Mouse (Mus musculus): ENCODE results near the gene Rplp2. TPM values are rescaled to one million over a fixed set of nuclear protein-coding genes. Genes with fewer than 3 reads are reported as not detected.
"Not testable (repeated sequence)": the region's sequence is repeated elsewhere in the genome, so short reads cannot be mapped to it uniquely, and the experiment has no call there.

Rplp2 gene
- polyA plus RNA-seq, 1 experiment = 2,328 TPM

DNA sequence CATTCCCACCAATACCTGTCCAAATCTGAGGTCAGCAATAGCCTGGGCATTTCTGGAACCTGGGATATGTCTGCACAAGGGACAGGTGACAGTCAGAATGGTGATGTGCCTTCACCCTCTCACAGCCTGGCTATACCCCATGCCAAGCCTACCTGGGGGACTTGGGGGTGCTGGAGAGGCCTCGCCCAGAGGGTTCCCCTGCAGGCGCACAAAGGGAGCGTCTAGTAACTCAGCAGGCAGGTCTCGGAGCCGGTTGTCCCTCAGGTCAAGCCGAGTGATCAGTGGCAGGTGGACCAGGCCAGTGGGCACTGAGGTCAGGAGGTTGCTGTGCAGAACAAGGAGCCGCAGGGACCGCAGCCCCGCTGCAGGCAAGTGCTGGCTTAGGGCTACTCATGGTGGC, 5.7 kb upstream of the Rplp2 start:
- TF ChIP-seq CTCF (IDR thresholded peaks at IDR 0.05; ENCODE audit: low read depth, low read length) (no peak), POLR2A (IDR thresholded peaks at IDR 0.05; ENCODE audit: insufficient read depth, low read length) (no peak), EP300 (IDR thresholded peaks at IDR 0.05; ENCODE audit: insufficient read depth, low read depth, low read length) (no peak)
- H3K4me1 ChIP-seq (ENCODE audit: control insufficient read depth, insufficient read depth, low read length) = no peaks in the 10 kb centered on the region
- H3K9me3 ChIP-seq (replicated peaks; ENCODE audit: control insufficient read depth, insufficient read depth, low read length, poor library complexity, severe bottlenecking) = no peaks in the 10 kb centered on the region
- no peak overlapping the region for H3K9ac ChIP-seq (ENCODE audit: low read depth, poor library complexity, severe bottlenecking)
- H3K27ac ChIP-seq (ENCODE audit: insufficient read depth, low read length) = no peak overlapping the region
- no peaks in the 10 kb centered on the region for H3K27me3 ChIP-seq (ENCODE audit: control insufficient read depth, insufficient read depth, low read length, poor library complexity, severe bottlenecking)
- peaks cover 36% of the 10 kb centered on the region for H3K36me3 ChIP-seq (ENCODE audit: control insufficient read depth, insufficient read depth, low read length, poor library complexity, severe bottlenecking)
- no peak overlapping the region for H3K4me3 ChIP-seq (ENCODE audit: low read depth, low read length)

- H3K9ac ChIP-seq (ENCODE audit: low read depth, poor library complexity, severe bottlenecking) = peak overlapping the region; percentile 90
- TF ChIP-seq CTCF (IDR thresholded peaks at IDR 0.05; ENCODE audit: low read depth, low read length) (no peak), EP300 (IDR thresholded peaks at IDR 0.05; ENCODE audit: insufficient read depth, low read depth, low read length) (no peak), POLR2A (IDR thresholded peaks at IDR 0.05; ENCODE audit: insufficient read depth, low read length) (no peak)
- H3K4me3 ChIP-seq (ENCODE audit: low read depth, low read length) = peak overlapping the region; percentile 93
- no peak overlapping the region for H3K27ac ChIP-seq (ENCODE audit: insufficient read depth, low read length)
- H3K4me1 ChIP-seq (ENCODE audit: control insufficient read depth, insufficient read depth, low read length) = no peaks in the 10 kb centered on the region
- H3K9me3 ChIP-seq (replicated peaks; ENCODE audit: control insufficient read depth, insufficient read depth, low read length, poor library complexity, severe bottlenecking) = no peaks in the 10 kb centered on the region
- H3K36me3 ChIP-seq (ENCODE audit: control insufficient read depth, insufficient read depth, low read length, poor library complexity, severe bottlenecking) = peaks cover 36% of the 10 kb centered on the region
- H3K27me3 ChIP-seq (ENCODE audit: control insufficient read depth, insufficient read depth, low read length, poor library complexity, severe bottlenecking) = no peaks in the 10 kb centered on the region
Observed at GRCm38 (mm10) chr7:141442199-141442598, 5.0 kb upstream of the Rplp2 start.

- no peaks in the 10 kb centered on the region for H3K9me3 ChIP-seq (replicated peaks; ENCODE audit: control insufficient read depth, insufficient read depth, low read length, poor library complexity, severe bottlenecking)
- no peaks in the 10 kb centered on the region for H3K27me3 ChIP-seq (ENCODE audit: control insufficient read depth, insufficient read depth, low read length, poor library complexity, severe bottlenecking)
- no peaks in the 10 kb centered on the region for H3K4me1 ChIP-seq (ENCODE audit: control insufficient read depth, insufficient read depth, low read length)
- peak overlapping the region; percentile 64 for H3K27ac ChIP-seq (ENCODE audit: insufficient read depth, low read length)
- peak; percentile 41; the same call in 1 of the 2 replicates for TF ChIP-seq EP300 (IDR thresholded peaks at IDR 0.05; ENCODE audit: insufficient read depth, low read depth, low read length)
- peak; percentile 56 for TF ChIP-seq CTCF (IDR thresholded peaks at IDR 0.05; ENCODE audit: low read depth, low read length)
- no peak for TF ChIP-seq POLR2A (IDR thresholded peaks at IDR 0.05; ENCODE audit: insufficient read depth, low read length)
- H3K36me3 ChIP-seq (ENCODE audit: control insufficient read depth, insufficient read depth, low read length, poor library complexity, severe bottlenecking) = peaks cover 37% of the 10 kb centered on the region
- H3K9ac ChIP-seq (ENCODE audit: low read depth, poor library complexity, severe bottlenecking) = peak overlapping the region; percentile 90
- H3K4me3 ChIP-seq (ENCODE audit: low read depth, low read length) = peak overlapping the region; percentile 93
Observed at GRCm38 (mm10) chr7:141443081-141443821, 3.9 kb upstream of the Rplp2 start.

DNA sequence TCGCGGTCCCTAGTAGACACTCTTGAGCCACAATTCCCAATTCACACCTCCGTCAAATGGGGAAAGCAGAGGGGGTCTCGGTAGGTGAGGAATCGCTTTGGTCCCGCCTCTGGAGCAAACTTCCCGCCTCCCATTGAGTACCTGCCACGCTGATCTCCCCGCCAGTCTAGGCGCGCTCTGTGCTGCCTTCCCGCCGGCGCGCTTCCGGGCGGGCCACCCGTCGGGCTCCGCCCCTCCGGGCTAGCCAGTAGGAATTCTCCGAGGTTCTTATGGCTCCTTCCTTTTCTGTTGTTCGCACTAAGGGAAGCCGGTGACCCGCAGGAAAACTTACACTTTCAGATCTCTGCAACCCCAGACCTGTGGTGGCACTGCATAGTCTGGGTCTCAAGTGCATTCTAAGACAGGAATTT, 3.3 kb upstream of the Rplp2 start, which contains the start of gene Pidd1:
Pidd1 (minus strand) TSS at position 198 of the 410 bp plus-strand sequence.
- Histone ChIP-seq H3K27ac (ENCODE audit: insufficient read depth, low read length) (peak within 1 kb of the TSS; percentile 64), H3K4me3 (ENCODE audit: low read depth, low read length) (peak within 1 kb of the TSS; percentile 93), H3K27me3 (ENCODE audit: control insufficient read depth, insufficient read depth, low read length, poor library complexity, severe bottlenecking) (no peaks in the 10 kb centered on the region), H3K9me3 (replicated peaks; ENCODE audit: control insufficient read depth, insufficient read depth, low read length, poor library complexity, severe bottlenecking) (no peaks in the 10 kb centered on the region), H3K9ac (ENCODE audit: low read depth, poor library complexity, severe bottlenecking) (peak within 1 kb of the TSS; percentile 90), H3K36me3 (ENCODE audit: control insufficient read depth, insufficient read depth, low read length, poor library complexity, severe bottlenecking) (peaks cover 37% of the 10 kb centered on the region), H3K4me1 (ENCODE audit: control insufficient read depth, insufficient read depth, low read length) (no peaks in the 10 kb centered on the region)
- TF ChIP-seq EP300 (IDR thresholded peaks at IDR 0.05; ENCODE audit: insufficient read depth, low read depth, low read length) = no peak
- no peak for TF ChIP-seq POLR2A (IDR thresholded peaks at IDR 0.05; ENCODE audit: insufficient read depth, low read length)
- no peak for TF ChIP-seq CTCF (IDR thresholded peaks at IDR 0.05; ENCODE audit: low read depth, low read length)

GRCm38 (mm10) chr7:141446374-141446773, 796 bp upstream of the Rplp2 start:
- peak overlapping the region; percentile 89 for H3K9ac ChIP-seq (ENCODE audit: low read depth, poor library complexity, severe bottlenecking)

GRCm38 (mm10) chr7:141451928-141452327, 4.8 kb downstream of the Rplp2 start:
- Histone ChIP-seq H3K9ac (ENCODE audit: low read depth, poor library complexity, severe bottlenecking) (no peak overlapping the region), H3K4me1 (ENCODE audit: control insufficient read depth, insufficient read depth, low read length) (peaks cover 1% of the 10 kb centered on the region), H3K4me3 (ENCODE audit: low read depth, low read length) (no peak overlapping the region), H3K27me3 (ENCODE audit: control insufficient read depth, insufficient read depth, low read length, poor library complexity, severe bottlenecking) (no peaks in the 10 kb centered on the region), H3K36me3 (ENCODE audit: control insufficient read depth, insufficient read depth, low read length, poor library complexity, severe bottlenecking) (peaks cover 43% of the 10 kb centered on the region), H3K27ac (ENCODE audit: insufficient read depth, low read length) (no peak overlapping the region), H3K9me3 (replicated peaks; ENCODE audit: control insufficient read depth, insufficient read depth, low read length, poor library complexity, severe bottlenecking) (no peaks in the 10 kb centered on the region)
- TF ChIP-seq POLR2A (IDR thresholded peaks at IDR 0.05; ENCODE audit: insufficient read depth, low read length) = no peak
- no peak for TF ChIP-seq CTCF (IDR thresholded peaks at IDR 0.05; ENCODE audit: low read depth, low read length)
- no peak for TF ChIP-seq EP300 (IDR thresholded peaks at IDR 0.05; ENCODE audit: insufficient read depth, low read depth, low read length)

More at GRCm38 (mm10) chr7:141446374-141446773, 796 bp upstream of the Rplp2 start:
- H3K9me3 ChIP-seq (replicated peaks; ENCODE audit: control insufficient read depth, insufficient read depth, low read length, poor library complexity, severe bottlenecking); H3K4me1 ChIP-seq (ENCODE audit: control insufficient read depth, insufficient read depth, low read length); H3K27me3 ChIP-seq (ENCODE audit: control insufficient read depth, insufficient read depth, low read length, poor library complexity, severe bottlenecking); H3K4me3 ChIP-seq (ENCODE audit: low read depth, low read length): not testable (repeated sequence)
- H3K36me3 ChIP-seq (ENCODE audit: control insufficient read depth, insufficient read depth, low read length, poor library complexity, severe bottlenecking) = peaks cover 43% of the 10 kb centered on the region
- 0 out of 2 replicates have a peak overlapping the region, but pooled peaks have one; percentile 51 for H3K27ac ChIP-seq (ENCODE audit: insufficient read depth, low read length)
